Mouse (Mus musculus) liver, postnatal 0 days (tissue): ENCODE measurements around the gene Fbxo42. TPM values are rescaled to one million over a fixed set of nuclear protein-coding genes. Genes with fewer than 3 reads are reported as not detected.

ENCODE experiments used
- ATAC-seq: fragments of 200-750 bp; cut with Nextera tagmentation; 2 replicates; pipeline ENCODE4 v1.8.0; 2017; ENCODE audit warnings: mild to moderate bottlenecking, moderate library complexity
- DNase-seq: peaks from one replicate; pipeline ENCODE4 v3.0.0-alpha.2; 2016
- H3K27ac ChIP-seq: fragments of 300-500 bp; sonication (generic); 2 replicates; pipeline ENCODE4 v1.5.1; 2014; ENCODE audit warnings: antibody characterized with exemption, moderate library complexity, mild to moderate bottlenecking, low read depth
- H3K27me3 ChIP-seq: fragments of 300-500 bp; sonication (generic); 2 replicates; pipeline ENCODE4 v1.6.1; 2014; ENCODE audit warnings: low read length, control low read depth, mixed read lengths; ENCODE audit not compliant: insufficient read depth
- H3K36me3 ChIP-seq: fragments of 300-500 bp; sonication (generic); replicated peaks from 2 replicates; pipeline ENCODE4 v1.6.1; 2014; ENCODE audit warnings: mild to moderate bottlenecking, control low read depth, low read length, moderate library complexity, mixed read lengths; ENCODE audit not compliant: insufficient read depth
- H3K4me1 ChIP-seq: fragments of 300-500 bp; sonication (generic); 2 replicates; pipeline ENCODE4 v1.6.1; 2014; ENCODE audit warnings: antibody characterized with exemption, mild to moderate bottlenecking, control low read depth; ENCODE audit not compliant: insufficient read depth
- H3K4me2 ChIP-seq: fragments of 300-500 bp; sonication (generic); 2 replicates; pipeline ENCODE4 v1.6.1; 2014; ENCODE audit warnings: low read depth, mild to moderate bottlenecking, low read length, moderate library complexity, mixed read lengths
- H3K4me3 ChIP-seq: fragments of 300-500 bp; sonication (generic); 2 replicates; pipeline ENCODE4 v1.5.1; 2014; ENCODE audit warnings: low read depth, low read length
- H3K9ac ChIP-seq: fragments of 300-500 bp; sonication (generic); replicated peaks from 2 replicates; pipeline ENCODE4 v1.6.1; 2014; ENCODE audit warnings: mild to moderate bottlenecking, moderate library complexity
- H3K9me3 ChIP-seq: fragments of 300-500 bp; sonication (generic); 2 replicates; pipeline ENCODE4 v1.6.1; 2016; ENCODE audit warnings: mild to moderate bottlenecking, control low read depth, low read length, mixed read lengths
- CTCF ChIP-seq: sonication (generic); IDR thresholded peaks from 2 replicates; pipeline ENCODE4 v1.5.1; 2016; ENCODE audit warnings: antibody characterized with exemption, low read depth
- EP300 ChIP-seq: IDR thresholded peaks from 2 replicates; pipeline ENCODE4 v1.6.1; 2016; ENCODE audit warnings: antibody characterized with exemption, low read depth, mild to moderate bottlenecking
- WGBS: fragments of 180-500 bp; shearing (Covaris S2); extraction: QIAGEN DNeasy Blood & Tissue Kit; methylation state at CpG from one replicate; pipeline ENCODE4 v1.1.7; 2014; ENCODE audit not compliant: insufficient replicate concordance; 5-methylcytosine and 5-hydroxymethylcytosine counted together
- polyA plus RNA-seq: library from polyadenylated mRNA; unstranded; fragments of >200 nt; fragmentation: Nextera tagmentation; extraction: Ambion mirVana; gene quantifications from 2 replicates; pipeline ENCODE4 v1.2.1, GENCODE M21; 2015

The Fbxo42 gene
- polyA plus RNA-seq, 1 experiment from 2014 or later, result 11.7 TPM

DNA sequence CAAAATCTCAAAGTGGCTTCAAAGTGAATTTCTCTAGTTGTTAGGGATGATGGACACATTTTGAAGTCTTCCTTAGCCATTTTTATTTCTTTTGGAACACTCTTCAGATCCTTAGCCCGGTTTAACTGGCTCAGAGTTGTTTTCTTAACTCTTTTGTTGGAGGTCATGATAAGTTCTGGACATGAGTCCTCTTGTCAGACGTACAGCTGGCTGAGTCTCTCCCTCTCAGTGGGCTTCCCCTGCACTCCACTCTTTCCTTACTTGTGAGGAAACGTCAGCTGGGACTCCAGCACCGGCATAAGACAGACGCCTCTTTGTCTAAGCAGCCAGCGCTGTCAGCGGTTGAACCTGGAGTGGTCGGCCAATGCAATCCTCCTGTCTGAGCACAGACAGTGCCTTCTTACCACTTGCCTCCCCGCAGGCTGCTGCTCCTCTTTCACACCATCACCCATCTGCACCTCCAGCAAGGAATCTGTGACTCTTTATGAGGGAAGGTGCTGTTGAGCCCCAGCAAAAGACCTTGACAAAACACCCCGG is 39.4 kb upstream of the Fbxo42 start:
- no peaks in the 10 kb centered on the region for H3K4me1 ChIP-seq
- DNase-seq (no peak), ATAC-seq (no peak)
- no peak overlapping the region for H3K4me3 ChIP-seq
- no peak overlapping the region for H3K4me2 ChIP-seq
- no peak overlapping the region for H3K27ac ChIP-seq
- no peak overlapping the region for H3K9ac ChIP-seq
- H3K36me3 ChIP-seq, result peaks cover 17% of the 10 kb centered on the region; the same call in 1 of the 2 replicates
- no peak for TF ChIP-seq CTCF
- TF ChIP-seq EP300, result no peak
- no peaks in the 10 kb centered on the region for H3K27me3 ChIP-seq
- 50% methylated on average over 10 of the region's 10 CpGs for WGBS
- no peaks in the 10 kb centered on the region for H3K9me3 ChIP-seq

GRCm38 (mm10) chr4:141113831-141114230 is 33.9 kb upstream of the Fbxo42 start:
- no peak for ATAC-seq
- Histone ChIP-seq H3K27me3 (no peaks in the 10 kb centered on the region), H3K27ac (no peak overlapping the region), H3K4me3 (no peak overlapping the region), H3K4me2 (no peak overlapping the region), H3K9ac (no peak overlapping the region), H3K9me3 (no peaks in the 10 kb centered on the region), H3K4me1 (no peaks in the 10 kb centered on the region), H3K36me3 (peaks cover 63% of the 10 kb centered on the region)
- TF ChIP-seq CTCF (no peak), EP300 (no peak)
- 71% methylated on average over 5 of the region's 7 CpGs for WGBS
- no peak for DNase-seq

DNA sequence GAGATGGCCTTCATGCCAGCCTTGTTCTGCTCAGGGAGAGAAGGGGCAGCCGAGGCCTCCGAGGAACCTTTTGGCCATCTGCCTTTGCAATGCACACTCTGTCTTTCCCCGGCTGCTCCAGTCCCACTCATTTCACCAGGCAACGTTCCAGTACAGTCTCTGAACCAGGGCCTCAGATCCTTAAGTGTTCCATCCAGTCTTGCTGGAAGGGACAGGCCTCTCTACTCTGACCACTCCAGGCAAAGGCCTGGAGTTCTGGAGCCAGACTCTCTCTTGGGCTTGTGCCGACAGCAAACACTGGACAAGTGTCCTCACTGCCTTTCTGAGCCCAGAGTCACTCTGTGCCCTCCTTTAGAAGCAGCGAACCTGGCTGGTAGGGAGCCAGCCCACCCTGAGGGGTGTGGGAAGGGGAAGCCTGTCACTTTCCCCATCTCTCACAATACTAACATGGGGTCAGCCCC is 33.2 kb upstream of the Fbxo42 start:
- H3K4me1 ChIP-seq, result no peaks in the 10 kb centered on the region
- H3K36me3 ChIP-seq, result peaks cover 63% of the 10 kb centered on the region
- no peaks in the 10 kb centered on the region for H3K9me3 ChIP-seq
- TF ChIP-seq EP300 (no peak), CTCF (no peak)
- no peak for DNase-seq
- no peak overlapping the region for H3K9ac ChIP-seq
- H3K4me2 ChIP-seq, result no peak overlapping the region
- ATAC-seq, result no peak
- no peaks in the 10 kb centered on the region for H3K27me3 ChIP-seq
- H3K27ac ChIP-seq, result no peak overlapping the region
- 86% methylated on average over 6 of the region's 6 CpGs for WGBS
- H3K4me3 ChIP-seq, result no peak overlapping the region

- H3K9ac ChIP-seq, result no peak overlapping the region
- H3K9me3 ChIP-seq, result no peaks in the 10 kb centered on the region
- DNase-seq, result peak; percentile 45
- no peak overlapping the region for H3K27ac ChIP-seq
- no peak overlapping the region for H3K4me3 ChIP-seq
- no peaks in the 10 kb centered on the region for H3K4me1 ChIP-seq
- no peak for TF ChIP-seq CTCF
- no peak for TF ChIP-seq EP300
- peaks cover 63% of the 10 kb centered on the region for H3K36me3 ChIP-seq
- WGBS, result 75% methylated on average over 8 of the region's 8 CpGs
- no peak overlapping the region for H3K4me2 ChIP-seq
- peak; percentile 25; the same call in 1 of the 2 replicates for ATAC-seq
- H3K27me3 ChIP-seq, result no peaks in the 10 kb centered on the region
These were observed 32.3 kb upstream of the Fbxo42 start for GRCm38 (mm10) chr4:141115398-141115797.

- Histone ChIP-seq H3K9me3 (no peaks in the 10 kb centered on the region), H3K36me3 (peaks cover 48% of the 10 kb centered on the region), H3K9ac (no peak overlapping the region), H3K27me3 (no peaks in the 10 kb centered on the region), H3K27ac (no peak overlapping the region), H3K4me3 (no peak overlapping the region), H3K4me2 (no peak overlapping the region), H3K4me1 (0 out of 2 replicates have a peak, but pooled peaks cover 4% of the 10 kb centered on the region)
- 62% methylated on average over 4 of the region's 4 CpGs for WGBS
- no peak for ATAC-seq
- no peak for TF ChIP-seq CTCF
- DNase-seq, result no peak
These were observed 29.0 kb upstream of the Fbxo42 start for GRCm38 (mm10) chr4:141118691-141119090.

GRCm38 (mm10) chr4:141120700-141121099 is 27.0 kb upstream of the Fbxo42 start:
- peak; percentile 77 for TF ChIP-seq CTCF
- TF ChIP-seq EP300, result no peak

DNA sequence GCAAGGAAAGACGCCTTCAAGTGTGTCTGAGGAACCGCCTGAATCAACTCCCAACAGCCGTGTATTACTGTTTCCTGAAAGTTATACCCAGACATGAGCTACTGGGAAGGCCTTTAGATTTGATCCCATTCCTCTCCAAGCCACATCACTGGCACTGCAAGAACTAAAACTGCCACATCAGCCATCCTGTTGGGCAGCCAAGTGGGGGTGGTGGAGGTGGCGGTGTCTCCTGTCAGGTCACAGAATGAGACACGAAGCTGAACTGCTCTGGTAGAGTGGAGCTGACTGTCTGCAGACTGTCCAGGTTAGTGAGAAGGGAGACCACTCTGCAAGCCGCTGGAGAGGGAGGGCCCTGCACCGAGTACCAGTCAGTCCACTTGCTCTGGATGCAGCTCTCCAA is 25.1 kb upstream of the Fbxo42 start:
- Histone ChIP-seq H3K4me3 (no peak overlapping the region), H3K27ac (no peak overlapping the region), H3K4me2 (no peak overlapping the region), H3K27me3 (no peaks in the 10 kb centered on the region), H3K9ac (no peak overlapping the region), H3K9me3 (no peaks in the 10 kb centered on the region), H3K4me1 (peaks cover 7% of the 10 kb centered on the region; the same call in 1 of the 2 replicates), H3K36me3 (peaks cover 18% of the 10 kb centered on the region)
- ATAC-seq, result no peak
- no peak for TF ChIP-seq CTCF
- no peak for TF ChIP-seq EP300
- WGBS, result 70% methylated on average over 7 of the region's 7 CpGs
- no peak for DNase-seq

More at GRCm38 (mm10) chr4:141120700-141121099, 27.0 kb upstream of the Fbxo42 start:
- Histone ChIP-seq H3K4me2 (no peak overlapping the region), H3K27ac (no peak overlapping the region), H3K36me3 (peaks cover 33% of the 10 kb centered on the region), H3K9ac (no peak overlapping the region), H3K4me3 (no peak overlapping the region), H3K4me1 (0 out of 2 replicates have a peak, but pooled peaks cover 4% of the 10 kb centered on the region), H3K27me3 (no peaks in the 10 kb centered on the region), H3K9me3 (no peaks in the 10 kb centered on the region)
- DNase-seq (peak; percentile 78), ATAC-seq (peak; percentile 60; the same call in 1 of the 2 replicates)
- 32% methylated on average over 11 of the region's 11 CpGs for WGBS
